Mouse (Mus musculus) ES-Bruce4 (cell line): ENCODE measurements around the gene Apobec1. TPM values are rescaled to one million over a fixed set of nuclear protein-coding genes. Genes with fewer than 3 reads are reported as not detected.

Experiments used
- H3K27ac ChIP-seq: 2 replicates; pipeline ENCODE4 v1.5.1; 2012; ENCODE audit warnings: low read length, inconsistent platforms; ENCODE audit not compliant: insufficient read depth
- H3K27me3 ChIP-seq: 2 replicates; pipeline ENCODE4 v1.6.1; 2012; ENCODE audit warnings: mild to moderate bottlenecking, low read length, inconsistent platforms; ENCODE audit not compliant: control insufficient read depth, poor library complexity, insufficient read depth, severe bottlenecking
- H3K36me3 ChIP-seq: 2 replicates; pipeline ENCODE4 v1.6.1; 2012; ENCODE audit warnings: inconsistent platforms, mild to moderate bottlenecking, low read length, moderate library complexity; ENCODE audit not compliant: control insufficient read depth, poor library complexity, insufficient read depth, severe bottlenecking
- H3K4me1 ChIP-seq: one replicate; pipeline ENCODE4 v1.8.1; 2011; ENCODE audit warnings: low read length; ENCODE audit not compliant: control insufficient read depth, insufficient read depth
- H3K4me3 ChIP-seq: 2 replicates; pipeline ENCODE4 v1.5.1; 2011; ENCODE audit warnings: low read depth, mild to moderate bottlenecking, low read length
- H3K9ac ChIP-seq: 2 replicates; pipeline ENCODE4 v1.6.1; 2012; ENCODE audit warnings: low read depth, mild to moderate bottlenecking, inconsistent platforms; ENCODE audit not compliant: poor library complexity, severe bottlenecking
- H3K9me3 ChIP-seq: replicated peaks from 2 replicates; pipeline ENCODE4 v1.6.1; 2012; ENCODE audit warnings: mild to moderate bottlenecking, low read length, inconsistent platforms; ENCODE audit not compliant: control insufficient read depth, poor library complexity, insufficient read depth, severe bottlenecking
- CTCF ChIP-seq: IDR thresholded peaks from one replicate; pipeline ENCODE4 v1.8.1; 2011; ENCODE audit warnings: low read depth, low read length
- EP300 ChIP-seq: IDR thresholded peaks from 2 replicates; pipeline ENCODE4 v1.6.1; 2011; ENCODE audit warnings: low read depth, low read length; ENCODE audit not compliant: insufficient read depth
- POLR2A ChIP-seq: IDR thresholded peaks from one replicate; pipeline ENCODE4 v1.8.1; 2011; ENCODE audit warnings: low read length; ENCODE audit not compliant: insufficient read depth
- polyA plus RNA-seq: library from polyadenylated mRNA; stranded (reverse); fragments of >200 nt; gene quantifications from 2 replicates; pipeline ENCODE4 v1.2.4, GENCODE M21; 2011; ENCODE audit warnings: low read depth; ENCODE audit not compliant: missing spikeins, insufficient read depth, insufficient read length

Gene Apobec1
- polyA plus RNA-seq, 1 experiment = 9.7 TPM

DNA sequence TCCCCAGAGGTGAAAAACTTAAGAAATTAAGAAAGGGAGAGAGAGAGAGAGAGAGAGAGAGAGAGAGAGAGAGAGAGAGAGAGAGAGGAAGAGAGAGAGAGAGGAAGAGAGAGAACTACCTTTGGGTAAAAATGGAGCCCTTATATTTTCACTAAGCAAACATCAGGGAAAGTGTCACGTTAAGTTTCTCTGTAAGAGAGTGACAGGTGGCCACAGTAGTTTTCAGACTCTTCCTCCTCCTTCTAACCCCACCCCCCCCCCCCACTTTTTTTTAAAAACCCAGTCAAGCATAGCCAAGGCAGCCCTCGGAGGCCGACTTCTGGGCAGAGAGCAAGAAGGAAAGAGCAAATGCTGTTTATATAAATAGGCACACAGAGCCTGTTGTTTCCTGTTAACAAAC is 68.2 kb downstream of the Apobec1 start:
- TF ChIP-seq EP300 = no peak
- no peak for TF ChIP-seq CTCF
- no peak for TF ChIP-seq POLR2A
- Histone ChIP-seq H3K4me1 (no peaks in the 10 kb centered on the region), H3K9ac (no peak overlapping the region)

DNA sequence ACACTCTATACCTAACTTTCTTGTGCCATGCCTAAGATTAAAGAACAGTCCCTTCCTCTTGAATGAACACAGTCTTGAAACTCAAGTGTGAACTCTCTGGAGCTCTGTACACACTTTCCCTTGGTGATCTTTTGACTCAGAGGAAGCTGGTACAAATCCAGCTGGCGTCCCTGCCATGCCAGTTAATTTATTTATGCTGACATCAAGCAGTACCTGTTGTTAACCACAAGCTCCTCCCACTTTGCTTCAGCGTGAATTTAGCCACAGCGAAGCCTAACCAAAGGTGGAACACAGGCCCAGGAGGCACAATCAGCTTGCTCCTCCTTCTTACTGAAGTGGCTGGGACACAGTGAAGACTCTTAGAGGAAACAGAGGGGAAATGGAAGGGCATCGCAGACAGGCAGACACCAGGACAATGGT is 69.4 kb downstream of the Apobec1 start:
- H3K27me3 ChIP-seq = no peaks in the 10 kb centered on the region
- H3K4me3 ChIP-seq = peak overlapping the region; percentile 10
- H3K4me1 ChIP-seq = no peaks in the 10 kb centered on the region
- H3K9me3 ChIP-seq = no peaks in the 10 kb centered on the region
- no peaks in the 10 kb centered on the region for H3K36me3 ChIP-seq
- H3K27ac ChIP-seq = peak overlapping the region; percentile 26; the same call in 1 of the 2 replicates
- peak overlapping the region; percentile 50 for H3K9ac ChIP-seq
- no peak for TF ChIP-seq POLR2A
- no peak for TF ChIP-seq EP300
- TF ChIP-seq CTCF = no peak

More for the DNA sequence above, 68.2 kb downstream of the Apobec1 start:
- no peaks in the 10 kb centered on the region for H3K27me3 ChIP-seq
- H3K4me3 ChIP-seq = no peak overlapping the region
- H3K27ac ChIP-seq = no peak overlapping the region
- H3K9me3 ChIP-seq = no peaks in the 10 kb centered on the region
- no peaks in the 10 kb centered on the region for H3K36me3 ChIP-seq

DNA sequence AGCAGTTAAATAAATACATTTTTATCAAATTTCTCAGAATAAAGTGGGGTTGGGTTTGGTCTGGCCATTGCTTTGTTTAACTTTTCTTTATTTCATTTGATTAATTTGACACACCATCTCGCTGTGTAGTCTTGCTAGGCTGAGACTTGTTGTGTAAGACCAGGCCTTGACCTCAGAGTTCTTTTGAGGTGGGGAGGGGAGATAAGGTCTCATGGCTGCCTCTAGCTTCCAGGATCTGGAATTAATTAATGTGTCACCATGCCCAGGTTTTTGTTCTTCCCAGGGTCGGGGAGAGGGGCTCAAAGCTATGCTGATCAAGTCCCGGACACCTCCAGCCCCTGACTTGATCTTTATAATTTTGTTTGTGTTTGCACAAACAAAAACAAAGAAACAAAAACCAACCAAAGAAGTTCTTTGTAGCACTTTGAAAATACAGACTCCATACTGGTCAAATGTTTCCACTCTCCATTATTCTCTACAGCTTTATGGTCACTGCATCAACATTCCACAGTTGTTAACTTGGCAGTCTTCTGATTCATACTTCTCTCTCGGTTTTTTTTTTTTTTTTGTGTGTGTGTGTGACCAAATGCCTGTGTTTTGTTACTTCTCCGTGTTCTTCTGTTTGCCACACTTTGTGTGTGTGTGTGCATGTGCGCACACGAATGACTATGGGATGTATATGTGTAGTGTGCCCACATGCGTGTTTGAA is 70.6 kb downstream of the Apobec1 start:
- Histone ChIP-seq H3K4me3 (no peak overlapping the region), H3K9ac (no peak overlapping the region), H3K9me3 (no peaks in the 10 kb centered on the region), H3K27me3 (no peaks in the 10 kb centered on the region), H3K36me3 (no peaks in the 10 kb centered on the region), H3K27ac (no peak overlapping the region), H3K4me1 (no peaks in the 10 kb centered on the region)
- TF ChIP-seq CTCF (no peak), POLR2A (no peak), EP300 (no peak)

DNA sequence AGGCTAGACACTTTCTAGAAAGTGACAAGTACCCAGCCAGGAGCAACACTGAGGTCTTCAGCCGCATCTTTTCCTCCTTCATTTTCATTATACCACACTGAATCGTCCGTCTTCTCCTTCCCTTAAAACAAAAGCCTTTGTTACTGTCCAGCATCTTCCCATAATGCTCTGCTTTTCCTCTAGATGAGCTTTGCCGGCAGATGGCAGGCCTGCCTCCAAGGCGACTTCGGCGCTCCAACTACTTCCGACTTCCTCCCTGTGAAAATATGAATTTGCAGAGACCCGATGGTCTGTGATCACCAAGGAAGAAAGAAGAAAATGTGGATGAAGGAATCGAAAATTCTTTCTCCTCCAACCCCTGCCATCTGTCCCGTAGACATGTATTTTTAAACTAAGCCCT is 74.1 kb downstream of the Apobec1 start:
- H3K27ac ChIP-seq = no peak overlapping the region

More for the DNA sequence above, 74.1 kb downstream of the Apobec1 start:
- no peaks in the 10 kb centered on the region for H3K27me3 ChIP-seq
- no peaks in the 10 kb centered on the region for H3K9me3 ChIP-seq
- no peaks in the 10 kb centered on the region for H3K4me1 ChIP-seq
- H3K36me3 ChIP-seq = no peaks in the 10 kb centered on the region
- TF ChIP-seq CTCF (peak; percentile 24), EP300 (no peak), POLR2A (no peak)
- no peak overlapping the region for H3K9ac ChIP-seq
- no peak overlapping the region for H3K4me3 ChIP-seq

Other genes with a start within 250 kb of the Apobec1 start
- 81.4 and 87.4 TPM in 2 replicates for gene Rimklb, start 103.7 kb downstream of the Apobec1 start, polyA plus RNA-seq
- 3.6 and 3.8 TPM in 2 replicates for gene Mfap5, start 96.6 kb downstream of the Apobec1 start, polyA plus RNA-seq
- 0.55 TPM in 1 of 2 replicates, not detected in the other for gene Aicda, start 48.6 kb downstream of the Apobec1 start, polyA plus RNA-seq
- gene Gdf3, start 7.6 kb upstream of the Apobec1 start, polyA plus RNA-seq = 34.8 and 37.0 TPM in 2 replicates
- 203 and 217 TPM in 2 replicates for gene Dppa3, start 24.0 kb upstream of the Apobec1 start, polyA plus RNA-seq
- 610 and 613 TPM in 2 replicates for gene Nanog, start 105.0 kb upstream of the Apobec1 start, polyA plus RNA-seq
- gene Slc2a3, start 199.2 kb upstream of the Apobec1 start, polyA plus RNA-seq = 1,494 and 1,686 TPM in 2 replicates
- 10.9 and 11.6 TPM in 2 replicates for gene Foxj2, start 217.5 kb upstream of the Apobec1 start, polyA plus RNA-seq